Mouse (Mus musculus): ENCODE results near the gene Prkca.

Gene Prkca

DNA sequence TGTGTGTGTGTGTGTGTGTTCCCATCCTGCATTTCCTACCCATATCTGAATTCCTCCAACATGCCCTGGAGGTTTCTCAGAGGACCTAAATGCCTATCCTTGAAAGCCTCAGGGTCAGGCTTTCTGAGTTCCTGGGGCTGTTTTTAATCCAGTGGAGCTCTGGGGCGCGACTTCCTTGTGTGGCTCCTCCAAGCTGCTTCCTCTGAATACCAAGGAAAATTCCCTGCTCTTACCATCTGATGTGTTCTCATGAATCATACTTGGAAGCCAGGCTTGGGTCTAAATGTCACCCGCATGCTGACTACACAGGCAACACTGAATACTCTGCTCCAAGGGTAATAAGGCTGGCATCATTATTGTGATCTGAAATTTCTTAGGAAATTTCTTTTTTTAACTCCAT lies 279.3 kb downstream of the Prkca start:
- DNase-seq (ENCODE audit: low spot score), result no peak

DNA sequence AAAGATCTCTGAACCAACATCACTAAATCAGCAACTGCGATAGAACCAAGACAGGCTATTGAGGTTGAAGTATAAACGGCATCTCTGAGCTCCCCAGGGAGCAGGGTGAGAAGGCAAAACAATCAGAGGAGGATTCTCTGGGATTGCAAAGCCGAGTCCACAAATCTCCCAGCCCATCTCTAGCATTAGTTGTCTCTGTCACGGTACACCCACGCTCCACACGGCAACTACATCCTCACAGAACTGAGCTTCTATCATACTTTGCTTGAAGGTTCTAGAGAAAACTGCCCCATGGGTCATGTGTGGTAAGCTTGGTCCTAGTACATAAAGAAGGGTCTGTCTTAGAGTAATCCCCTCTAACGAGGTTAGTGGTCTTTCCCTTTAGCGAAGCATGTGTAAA lies 280.6 kb downstream of the Prkca start:
- no peak for DNase-seq (ENCODE audit: low spot score)

DNA sequence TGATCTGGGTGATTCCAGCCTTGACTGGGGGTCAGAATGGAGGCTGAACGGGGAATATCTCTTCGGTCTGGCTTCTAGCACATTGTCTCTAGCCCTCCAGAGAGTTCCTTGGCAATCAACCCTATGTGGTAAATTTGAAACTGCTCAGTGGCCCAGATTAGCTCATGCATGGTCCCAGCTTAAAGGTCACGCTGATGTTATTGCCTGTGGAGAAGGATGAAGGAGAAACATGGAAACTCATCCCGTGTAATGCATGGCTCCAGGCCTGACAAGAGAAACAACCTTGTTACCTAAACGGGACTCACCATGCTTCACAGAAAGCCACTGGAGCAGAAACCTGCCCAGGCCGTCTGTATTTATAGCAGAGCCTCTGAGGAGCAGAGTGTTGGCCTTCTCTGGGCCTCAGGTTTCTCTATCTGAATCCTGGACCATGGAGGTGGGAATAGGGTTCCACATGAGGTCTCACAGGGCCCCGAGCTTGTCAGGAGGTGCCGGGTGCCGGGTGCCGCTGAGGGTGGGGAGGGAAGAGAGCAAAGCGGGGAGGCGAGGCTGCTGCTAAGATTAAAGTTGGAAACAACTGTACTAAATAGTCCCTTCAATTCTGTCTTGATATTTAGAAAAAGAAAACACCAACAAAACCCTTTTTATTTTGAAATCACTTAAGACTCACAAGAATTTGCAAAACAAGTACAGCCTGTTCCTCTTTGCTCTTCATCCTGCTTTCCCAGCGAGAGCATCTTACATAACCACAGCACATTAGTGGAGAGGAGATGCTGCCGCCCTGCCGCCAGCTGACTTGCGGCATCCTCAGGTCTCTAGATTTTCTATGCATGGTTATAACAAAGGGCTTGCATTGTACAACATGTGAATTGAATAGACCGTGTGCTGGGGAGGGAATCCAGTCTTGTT lies 281.9 kb downstream of the Prkca start:
- DNase-seq (ENCODE audit: low spot score), result no peak

DNA sequence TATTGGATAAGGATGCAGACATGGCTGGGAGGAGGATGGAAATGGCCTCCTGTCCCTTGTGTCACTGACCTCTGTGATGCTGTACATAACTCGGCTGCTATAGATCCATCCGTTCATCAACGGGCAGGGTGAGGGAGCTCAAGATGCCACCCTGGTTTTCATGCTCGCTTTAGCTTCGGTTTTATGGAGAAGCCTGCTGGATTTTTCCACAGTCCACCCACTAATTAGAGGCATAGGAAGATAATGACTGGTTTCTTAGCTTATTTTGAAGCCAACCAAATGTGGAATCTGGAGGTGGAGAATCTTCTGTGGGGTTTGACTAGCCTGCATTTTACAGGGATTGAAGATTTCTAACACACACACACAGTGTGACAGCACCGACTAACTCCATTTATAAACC lies 286.6 kb downstream of the Prkca start:
- DNase-seq (ENCODE audit: low spot score), result no peak

DNA sequence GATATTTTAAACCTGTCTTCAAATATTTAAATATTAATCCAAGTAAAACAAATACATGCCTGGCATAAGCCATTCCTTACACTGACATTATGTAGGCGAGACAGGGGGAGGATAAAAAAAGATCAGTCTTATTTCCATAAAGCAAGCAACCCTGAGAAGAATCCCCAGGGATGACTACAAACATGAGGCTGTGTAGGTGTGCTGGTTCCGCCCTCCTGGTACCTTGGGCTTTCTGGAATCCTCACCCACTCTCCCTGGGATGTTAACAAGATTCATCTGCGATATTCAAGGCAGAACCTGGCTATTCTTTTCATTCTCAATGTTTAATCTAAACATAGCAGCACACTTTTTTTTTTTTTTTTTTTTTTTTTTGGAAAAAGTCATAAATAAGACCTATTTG lies 289.1 kb downstream of the Prkca start:
- DNase-seq (ENCODE audit: low spot score), result no peak

DNA sequence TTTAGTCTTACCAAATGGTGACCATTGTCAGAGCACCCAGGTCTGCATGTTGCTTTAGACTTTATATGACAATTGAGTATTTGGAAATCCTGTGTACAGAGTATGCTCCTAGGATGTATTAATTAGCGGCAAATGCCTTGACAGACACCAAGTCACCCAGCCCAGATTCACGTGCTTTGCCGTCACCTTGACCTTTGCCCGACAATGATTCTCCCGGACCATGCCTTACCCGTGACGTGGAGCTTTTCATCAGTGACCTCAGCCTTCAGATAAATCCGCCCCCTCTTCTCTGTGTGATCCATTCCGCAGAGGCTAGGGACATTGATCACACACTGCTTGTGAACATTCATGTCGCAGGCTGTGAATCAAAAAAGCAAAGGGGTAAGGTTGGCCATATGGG lies 290.0 kb downstream of the Prkca start:
- no peak for DNase-seq (ENCODE audit: low spot score)

DNA sequence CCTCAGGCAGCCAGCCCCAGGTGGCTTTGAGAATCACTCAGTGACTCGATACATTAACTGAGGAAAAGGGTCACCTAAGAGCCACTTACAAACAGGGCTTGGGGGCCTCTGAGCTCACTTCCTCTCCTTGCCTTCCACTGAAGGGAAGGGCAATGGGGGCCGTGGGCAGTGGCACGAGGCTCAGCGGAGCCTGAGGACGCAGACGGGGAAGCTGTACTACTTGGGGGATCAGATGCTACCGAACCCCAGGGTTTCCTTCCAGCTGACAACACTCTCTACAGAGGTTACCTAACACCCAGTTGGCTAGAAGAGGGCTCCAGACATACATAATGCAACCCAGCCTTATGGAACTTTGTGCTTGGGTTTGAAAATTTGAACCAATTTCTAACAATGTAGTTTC lies 302.1 kb downstream of the Prkca start:
- DNase-seq (ENCODE audit: low spot score), result no peak

DNA sequence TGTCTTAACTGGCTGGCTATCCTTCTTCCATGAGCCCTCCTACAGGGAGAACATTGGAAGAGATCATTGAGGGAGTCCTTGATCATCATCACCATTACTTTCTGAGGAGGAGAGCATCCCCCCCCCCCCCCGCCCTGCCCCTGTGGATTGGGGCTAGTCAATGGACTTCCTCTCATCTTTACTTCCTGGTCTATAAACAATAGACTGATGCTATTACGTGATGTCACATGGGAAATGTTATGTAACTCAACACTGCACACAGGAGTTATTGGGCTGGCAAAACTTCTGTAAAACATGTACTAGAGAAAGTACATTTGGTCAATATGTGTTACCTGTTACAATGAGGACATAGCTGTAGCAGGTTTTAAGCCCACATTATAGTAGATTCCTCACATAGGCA lies 302.9 kb downstream of the Prkca start:
- DNase-seq (ENCODE audit: low spot score), result no peak

DNA sequence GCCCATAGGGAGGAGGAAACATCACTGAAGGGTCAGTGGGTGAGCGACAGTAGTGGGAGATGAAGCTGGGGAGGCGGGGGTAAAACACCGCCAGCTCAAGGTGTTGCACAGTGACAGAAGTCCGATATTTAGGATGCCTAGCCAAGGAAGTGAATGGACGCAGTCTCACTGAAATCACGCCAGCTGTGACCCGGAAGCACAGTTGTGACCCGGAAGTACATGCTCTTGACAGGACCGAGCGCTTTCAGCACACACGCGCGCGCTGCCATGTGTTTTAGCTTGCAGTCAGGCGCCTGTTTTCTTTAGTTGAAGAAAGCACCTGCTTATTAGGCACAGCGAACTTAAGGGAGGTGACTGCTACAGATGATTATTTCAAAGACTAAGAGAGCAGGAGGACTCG lies 304.0 kb downstream of the Prkca start:
- no peak for DNase-seq (ENCODE audit: low spot score)

DNA sequence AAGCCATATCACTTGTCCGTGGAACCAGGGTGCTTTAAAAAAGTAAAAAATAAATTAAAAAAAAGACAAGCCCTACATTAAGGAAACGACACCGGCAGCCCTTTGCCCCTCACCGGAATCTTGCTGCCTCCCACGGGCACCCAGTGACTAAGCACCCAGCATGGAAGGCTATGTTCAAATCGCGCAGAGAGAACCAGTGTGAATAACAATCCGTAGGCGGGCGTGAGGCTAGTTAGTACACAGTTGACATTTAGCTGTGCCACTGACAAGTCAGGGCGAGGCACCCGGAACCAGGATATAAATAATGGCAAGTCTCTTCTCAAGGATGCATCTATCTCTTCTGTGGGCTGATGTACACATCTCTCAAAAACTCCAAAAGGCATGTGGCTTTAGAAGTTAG lies 304.7 kb downstream of the Prkca start:
- DNase-seq (ENCODE audit: low spot score), result no peak

DNA sequence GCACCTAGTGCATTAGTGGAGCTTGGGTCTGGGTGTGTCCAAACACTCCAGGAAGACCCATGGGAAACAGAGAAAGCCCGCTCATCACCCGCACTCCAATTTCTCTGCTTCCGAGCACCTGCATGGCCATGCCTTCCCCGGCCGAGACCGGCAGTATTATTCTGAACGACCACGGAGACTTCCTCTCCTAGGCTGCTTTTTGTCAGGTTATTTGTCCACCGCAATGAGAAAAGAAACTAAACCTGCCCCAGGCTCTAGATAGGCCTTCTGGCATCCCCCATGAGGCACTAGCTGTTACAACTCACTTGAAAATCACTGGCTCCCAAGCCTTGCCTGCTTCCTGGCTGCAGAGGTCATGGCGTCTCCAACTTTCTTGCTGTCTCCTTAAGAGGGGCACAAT lies 307.4 kb downstream of the Prkca start:
- no peak for DNase-seq (ENCODE audit: low spot score)

DNA sequence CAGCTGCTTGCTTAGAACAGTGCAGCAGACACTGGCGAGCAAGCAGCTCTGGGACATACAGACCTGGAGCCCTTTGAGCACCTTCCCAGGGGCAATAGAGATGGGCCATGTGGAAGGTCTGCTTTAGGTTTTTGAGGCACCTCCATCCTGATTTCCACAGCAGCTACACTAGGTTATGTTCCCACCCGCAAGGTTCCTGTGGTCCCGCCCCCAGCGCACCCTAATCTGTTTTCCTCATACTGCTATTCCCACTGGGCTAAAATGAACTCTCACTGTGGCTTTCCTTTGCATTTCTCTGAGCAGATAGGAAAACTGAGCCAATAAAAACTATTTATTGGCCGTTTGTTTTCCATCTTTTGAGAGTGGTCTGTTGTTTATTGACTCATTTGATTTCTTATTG lies 308.0 kb downstream of the Prkca start:
- DNase-seq (ENCODE audit: low spot score), result no peak

DNA sequence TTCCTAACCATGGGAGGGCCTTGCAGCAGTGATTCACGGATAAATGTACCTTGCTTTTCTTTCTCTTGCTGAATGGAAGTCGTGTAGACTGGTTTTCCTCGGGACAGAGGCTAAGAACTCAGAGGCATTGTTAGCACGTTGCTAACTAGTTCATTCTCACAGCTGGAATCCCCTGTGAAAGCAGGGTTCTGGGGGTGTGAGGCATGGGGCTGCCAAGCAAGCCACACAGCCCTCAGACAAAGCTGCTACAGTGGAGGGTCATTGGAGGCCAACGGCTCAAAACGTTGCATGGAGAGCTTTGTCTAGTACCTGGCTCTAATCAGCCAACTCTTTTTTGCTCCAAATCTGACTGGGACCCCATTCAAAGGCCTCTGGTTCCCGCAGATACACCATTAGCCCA lies 309.4 kb downstream of the Prkca start:
- no peak for DNase-seq (ENCODE audit: low spot score)

DNA sequence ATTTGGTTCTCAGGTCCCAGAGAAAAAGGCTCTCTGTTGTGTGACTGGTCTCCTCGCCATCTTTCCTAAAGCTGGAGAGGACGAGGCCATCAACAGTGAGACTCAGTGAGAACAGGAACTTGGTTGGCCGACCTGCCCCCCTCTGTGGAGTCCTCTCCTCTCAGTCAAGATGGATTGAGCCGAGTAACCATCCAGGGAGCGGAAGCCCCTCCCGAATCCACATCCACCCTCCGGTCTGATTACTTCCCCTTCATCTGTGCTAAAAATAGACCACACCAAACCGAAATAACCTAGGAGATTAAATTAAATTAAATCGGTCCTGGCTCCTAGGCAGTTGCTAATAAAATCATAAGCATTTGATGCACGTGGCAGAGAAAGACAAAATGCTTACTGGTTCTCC lies 311.2 kb downstream of the Prkca start:
- DNase-seq (ENCODE audit: low spot score), result peak; percentile 30

DNA sequence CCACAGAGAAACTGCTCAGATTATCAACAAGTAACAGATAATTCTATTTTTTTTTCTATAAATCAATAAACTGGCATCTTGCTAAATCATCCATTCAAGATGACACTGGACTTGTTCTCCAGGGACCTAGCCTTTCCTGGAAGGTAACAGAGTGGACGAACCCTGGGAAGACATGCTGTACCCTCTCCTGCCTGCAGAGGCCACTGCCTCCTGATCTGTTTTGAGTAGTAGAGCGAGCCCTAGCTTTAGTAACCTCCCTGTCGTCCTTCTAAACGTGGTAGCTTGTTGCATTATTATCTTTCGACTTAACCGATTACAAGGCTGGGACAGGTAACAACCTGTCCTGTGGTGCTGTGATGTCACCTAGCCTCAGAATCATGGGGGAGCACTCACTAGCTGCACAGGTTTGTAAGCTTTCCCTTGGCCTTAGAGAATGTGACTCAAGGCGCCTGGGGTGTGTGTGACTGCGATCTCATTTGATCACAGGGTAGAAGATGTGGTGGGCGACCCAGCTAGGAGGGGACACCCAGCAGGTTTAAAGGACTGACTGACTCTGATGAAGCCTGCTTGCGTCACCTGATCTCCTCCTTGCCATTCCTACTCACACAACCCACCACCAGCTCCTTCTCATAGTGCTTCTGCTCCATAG lies 312.6 kb downstream of the Prkca start:
- DNase-seq (ENCODE audit: low spot score), result peak; percentile 64

DNA sequence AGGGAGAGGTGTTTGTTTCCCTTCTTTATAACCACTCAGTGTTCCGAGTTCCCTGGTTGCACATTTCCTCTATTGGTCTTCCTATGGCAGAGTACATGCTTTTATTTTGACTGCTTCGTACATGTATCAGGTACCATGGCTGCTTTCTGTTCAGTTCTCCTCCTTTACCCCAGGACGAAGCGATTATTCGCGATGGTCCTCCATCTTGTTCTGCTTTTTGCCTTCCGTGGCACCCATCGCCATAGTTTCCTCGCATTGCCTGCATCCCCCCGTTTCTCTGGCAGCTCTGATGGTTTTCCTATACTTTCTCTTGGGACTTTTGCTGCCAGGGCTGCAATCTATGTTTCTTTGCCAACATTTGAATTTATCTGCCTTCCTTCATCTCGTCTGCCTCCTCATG lies 314.4 kb downstream of the Prkca start:
- no peak for DNase-seq (ENCODE audit: low spot score)

DNA sequence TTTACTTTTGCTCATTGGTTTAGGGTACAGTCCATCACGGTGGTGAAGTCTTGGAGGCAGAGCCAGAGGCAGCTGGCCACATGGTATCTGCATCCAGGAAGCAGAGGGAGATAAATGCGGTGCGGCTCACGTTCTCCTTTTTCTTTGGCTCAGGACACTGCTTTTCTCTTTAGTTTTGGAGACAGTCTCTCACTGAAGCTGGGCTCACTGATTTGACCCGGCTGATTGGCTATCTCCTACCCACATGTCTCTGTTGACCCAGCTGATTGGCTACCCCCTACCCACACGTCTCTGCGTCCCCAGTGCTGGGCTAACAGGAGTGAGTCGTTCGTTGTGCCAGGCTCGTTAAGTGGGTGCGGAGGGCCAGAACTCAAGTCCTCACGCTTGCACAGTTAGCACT lies 315.3 kb downstream of the Prkca start:
- DNase-seq (ENCODE audit: low spot score), result no peak

DNA sequence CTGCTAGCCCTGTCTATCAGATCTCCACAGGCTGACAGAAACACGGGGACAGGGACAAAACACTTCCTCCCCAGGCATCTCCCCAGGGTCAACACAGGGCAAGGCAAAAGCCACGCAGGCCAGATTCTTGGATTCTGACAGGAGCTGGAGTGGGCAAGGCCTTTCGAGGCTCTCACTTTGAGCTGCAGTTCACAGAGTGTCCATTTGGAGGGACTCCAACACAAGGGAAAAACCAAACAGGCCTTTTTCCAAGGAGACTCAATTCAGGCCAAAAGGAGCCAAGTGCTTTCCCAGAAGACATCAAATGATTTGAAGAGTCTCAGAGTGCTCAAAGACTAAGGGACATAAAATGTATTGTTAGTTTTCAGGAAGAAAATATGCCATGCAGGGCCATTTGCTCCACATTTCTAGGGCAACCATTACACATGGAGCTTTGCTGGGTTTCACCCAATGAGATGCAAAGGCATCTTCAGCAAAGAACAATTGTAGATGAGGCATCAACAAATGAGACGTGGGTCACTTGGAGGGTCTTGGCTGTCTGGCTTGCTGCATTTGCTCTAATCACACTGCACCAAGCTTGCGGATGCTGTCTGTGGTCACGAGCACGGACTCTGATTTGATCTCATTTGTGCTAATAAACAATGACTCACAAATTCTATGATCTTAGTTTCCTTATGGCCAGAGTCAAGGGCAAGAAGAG lies 317.9 kb downstream of the Prkca start:
- DNase-seq (ENCODE audit: low spot score), result peak; percentile 71

DNA sequence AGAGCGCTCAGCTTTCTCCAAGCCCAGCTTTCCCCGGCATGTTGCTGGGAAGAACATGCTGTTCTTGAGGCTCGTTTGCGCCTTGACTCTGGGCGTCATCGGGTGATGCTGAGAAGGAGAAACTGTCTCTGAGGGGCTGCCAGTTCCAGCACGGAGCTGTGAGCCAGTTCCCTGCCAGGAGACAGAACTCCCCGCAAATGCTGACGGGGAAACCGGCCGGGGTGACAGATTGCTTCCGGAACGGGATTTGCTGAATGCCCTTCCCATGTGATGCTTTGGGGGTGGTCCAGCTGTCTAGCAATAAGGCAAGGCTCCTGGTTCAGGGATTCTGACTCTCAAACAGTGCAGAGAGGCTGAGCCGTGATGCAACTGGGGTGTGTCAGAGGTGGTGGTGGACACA lies 320.5 kb downstream of the Prkca start:
- no peak for DNase-seq (ENCODE audit: low spot score)

DNA sequence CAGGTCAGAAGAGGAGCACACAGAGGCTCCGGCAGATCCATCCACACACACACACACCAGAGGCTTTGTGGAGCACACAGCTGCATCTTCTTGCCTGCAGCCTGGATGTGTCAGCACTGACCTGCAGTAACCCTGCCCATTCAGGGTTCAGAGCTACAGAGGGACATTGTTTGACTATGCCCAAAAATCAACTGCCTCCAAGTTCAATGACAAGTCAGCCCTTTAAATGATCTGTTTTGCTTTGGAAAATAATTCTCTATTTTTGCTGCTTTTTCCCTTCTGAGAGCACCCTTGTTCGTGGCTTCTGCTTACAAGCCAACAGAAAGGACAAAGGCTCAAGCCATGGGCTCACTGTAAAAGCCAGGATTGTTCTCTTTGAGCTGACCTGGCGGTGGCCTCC lies 322.8 kb downstream of the Prkca start:
- DNase-seq (ENCODE audit: low spot score), result no peak

DNA sequence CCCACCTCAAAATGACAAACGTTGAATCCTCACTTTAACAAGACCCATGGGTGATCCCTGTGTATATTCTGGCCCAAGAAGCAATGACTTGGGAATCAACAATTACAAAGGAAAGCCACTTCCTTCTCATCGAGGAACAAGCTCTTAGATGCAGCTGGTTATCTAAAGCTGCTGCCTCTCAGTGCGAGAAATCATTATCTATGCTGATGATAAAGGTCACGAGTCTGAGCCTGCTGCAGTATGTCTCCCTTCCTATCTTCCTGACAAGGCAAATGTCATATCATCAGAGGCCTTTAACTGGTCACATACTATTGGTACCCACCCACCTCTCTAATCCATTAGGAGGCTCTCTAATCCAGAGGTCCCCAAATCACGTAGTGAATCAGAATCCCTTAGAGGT lies 328.4 kb downstream of the Prkca start:
- no peak for DNase-seq (ENCODE audit: low spot score)

DNA sequence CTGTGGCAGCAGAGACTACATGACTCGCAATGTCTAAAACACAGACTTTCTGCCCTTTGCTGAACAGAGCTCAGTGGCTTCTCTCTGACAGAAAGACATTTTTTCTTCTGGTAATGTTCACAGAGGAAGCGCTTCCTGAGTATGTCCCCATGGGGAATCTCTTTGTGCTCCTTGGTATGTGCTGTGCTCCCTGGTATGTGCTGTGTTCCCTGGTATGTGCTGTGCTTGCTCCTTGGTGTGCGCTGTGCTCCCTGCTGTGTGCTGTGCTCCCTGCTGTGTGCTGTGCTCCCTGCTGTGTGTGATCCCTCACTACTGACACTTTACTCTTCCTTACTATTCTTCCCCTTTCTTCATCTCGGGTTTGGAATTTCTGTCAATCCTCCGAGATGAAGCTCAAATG lies 330.3 kb downstream of the Prkca start:
- DNase-seq (ENCODE audit: low spot score), result no peak

DNA sequence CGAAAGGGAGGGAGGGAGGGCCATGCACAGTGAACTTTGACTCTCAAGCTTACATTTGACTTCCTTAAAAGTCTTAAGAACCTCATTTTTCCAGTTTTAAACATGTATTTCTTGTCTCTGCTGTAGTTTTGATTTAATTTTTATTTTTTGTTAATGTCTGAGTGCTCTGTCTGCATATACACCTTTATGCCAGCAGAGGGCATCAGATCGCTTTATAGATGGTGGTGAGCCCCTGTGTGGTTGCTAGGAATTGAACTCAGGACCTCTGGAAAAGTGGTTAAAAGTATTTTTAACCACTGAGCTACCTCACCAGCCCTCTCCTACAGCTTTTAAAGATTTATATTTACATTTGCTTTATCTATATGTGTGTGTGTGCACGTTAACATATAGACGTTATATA lies 333.3 kb downstream of the Prkca start:
- no peak for DNase-seq (ENCODE audit: low spot score)
